Mouse (Mus musculus) midbrain, embryonic 16.5 days (tissue): ENCODE data around the gene Gm45713. TPM values are rescaled to one million over a fixed set of nuclear protein-coding genes. Genes with fewer than 3 reads are reported as not detected.
A peak's percentile ranks its signal among the peaks of the same experiment; 100 is the strongest.
"Not testable (repeated sequence)": the region's sequence is repeated elsewhere in the genome, so short reads cannot be mapped to it uniquely, and the experiment has no call there.

Source experiments
- ATAC-seq: fragments of 200-750 bp; cut with Nextera tagmentation; 2 replicates; pipeline ENCODE4 v1.8.0; 2017; ENCODE audit warnings: moderate TSS enrichment
- H3K27ac ChIP-seq: fragments of 300-500 bp; sonication (generic); 2 replicates; pipeline ENCODE4 v1.5.1; 2014; ENCODE audit warnings: mild to moderate bottlenecking, low read length, mixed read lengths
- H3K27me3 ChIP-seq: fragments of 300-500 bp; sonication (generic); 2 replicates; pipeline ENCODE4 v1.6.1; 2014; ENCODE audit warnings: low read depth, low read length, mixed read lengths; ENCODE audit not compliant: control insufficient read depth, insufficient read depth
- H3K36me3 ChIP-seq: fragments of 300-500 bp; sonication (generic); 2 replicates; pipeline ENCODE4 v1.6.1; 2014; ENCODE audit warnings: mild to moderate bottlenecking, low read length, moderate library complexity, mixed read lengths; ENCODE audit not compliant: control insufficient read depth, insufficient read depth
- H3K4me1 ChIP-seq: fragments of 300-500 bp; sonication (generic); 2 replicates; pipeline ENCODE4 v1.6.1; 2014; ENCODE audit warnings: mild to moderate bottlenecking, low read length, mixed read lengths; ENCODE audit not compliant: control insufficient read depth, insufficient read depth
- H3K4me2 ChIP-seq: fragments of 300-500 bp; sonication (generic); 2 replicates; pipeline ENCODE4 v1.6.1; 2014; ENCODE audit warnings: mild to moderate bottlenecking, low read length, mixed read lengths
- H3K4me3 ChIP-seq: fragments of 300-500 bp; sonication (generic); 2 replicates; pipeline ENCODE4 v1.5.1; 2014; ENCODE audit warnings: low read depth, mild to moderate bottlenecking, low read length, moderate library complexity, mixed read lengths
- H3K9ac ChIP-seq: fragments of 300-500 bp; sonication (generic); 2 replicates; pipeline ENCODE4 v1.6.1; 2014; ENCODE audit warnings: low read depth, low read length, mixed read lengths
- H3K9me3 ChIP-seq: fragments of 300-500 bp; sonication (generic); replicated peaks from 2 replicates; pipeline ENCODE4 v1.6.1; 2014; ENCODE audit warnings: mild to moderate bottlenecking, low read length, mixed read lengths; ENCODE audit not compliant: control insufficient read depth, poor library complexity, severe bottlenecking
- WGBS: fragments of 180-500 bp; shearing (Covaris S2); extraction: QIAGEN DNeasy Blood & Tissue Kit; methylation state at CpG from one replicate; pipeline ENCODE4 v1.1.7; 2014; 5-methylcytosine and 5-hydroxymethylcytosine counted together
- polyA plus RNA-seq: library from polyadenylated mRNA; unstranded; fragments of >200 nt; fragmentation: Nextera tagmentation; extraction: Ambion mirVana; gene quantifications from 2 replicates; pipeline ENCODE4 v1.2.1, GENCODE M21; 2015

Gm45713 gene
- polyA plus RNA-seq, 1 experiment from 2014 or later: not detected

DNA sequence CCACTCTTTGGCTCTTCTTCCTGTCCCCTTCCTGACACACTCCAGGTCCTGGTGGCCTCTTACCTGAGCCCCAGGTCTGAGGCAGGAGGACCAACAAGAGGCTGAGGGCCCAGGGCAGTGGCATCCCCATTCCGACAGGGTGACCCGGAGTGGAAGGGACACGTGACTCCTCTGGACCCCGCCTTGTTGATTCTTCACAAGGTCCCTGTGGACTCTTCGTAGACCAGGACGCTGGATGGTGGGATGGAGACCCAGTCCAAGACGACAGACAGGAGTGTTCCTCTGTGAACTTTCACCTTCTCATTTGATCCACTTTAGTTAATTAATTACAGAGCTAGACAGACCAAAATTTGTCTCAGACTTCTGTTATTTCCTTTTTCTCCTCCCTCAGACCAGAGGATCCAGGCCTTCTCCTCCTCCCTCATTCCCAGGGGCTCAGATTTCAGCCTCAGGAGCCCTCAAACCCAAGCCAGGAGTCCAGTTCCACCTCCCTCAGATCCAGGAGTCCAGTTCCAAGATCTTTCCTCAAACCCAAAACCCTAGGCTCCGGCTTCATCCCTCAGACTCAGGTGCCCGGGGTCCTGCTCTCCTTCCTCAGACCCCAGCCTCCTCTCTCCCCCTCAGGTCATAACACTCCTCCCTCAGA, 33.0 kb downstream of the Gm45713 start:
- no peak overlapping the region for H3K4me3 ChIP-seq
- H3K9me3 ChIP-seq: no peaks in the 10 kb centered on the region
- no peaks in the 10 kb centered on the region for H3K4me1 ChIP-seq
- H3K36me3 ChIP-seq: no peaks in the 10 kb centered on the region
- no peaks in the 10 kb centered on the region for H3K27me3 ChIP-seq
- 84% methylated on average over 9 of the region's 9 CpGs for WGBS
- H3K4me2 ChIP-seq: 0 out of 2 replicates have a peak overlapping the region, but pooled peaks have one; percentile 7
- no peak overlapping the region for H3K9ac ChIP-seq
- no peak overlapping the region for H3K27ac ChIP-seq
- no peak for ATAC-seq

DNA sequence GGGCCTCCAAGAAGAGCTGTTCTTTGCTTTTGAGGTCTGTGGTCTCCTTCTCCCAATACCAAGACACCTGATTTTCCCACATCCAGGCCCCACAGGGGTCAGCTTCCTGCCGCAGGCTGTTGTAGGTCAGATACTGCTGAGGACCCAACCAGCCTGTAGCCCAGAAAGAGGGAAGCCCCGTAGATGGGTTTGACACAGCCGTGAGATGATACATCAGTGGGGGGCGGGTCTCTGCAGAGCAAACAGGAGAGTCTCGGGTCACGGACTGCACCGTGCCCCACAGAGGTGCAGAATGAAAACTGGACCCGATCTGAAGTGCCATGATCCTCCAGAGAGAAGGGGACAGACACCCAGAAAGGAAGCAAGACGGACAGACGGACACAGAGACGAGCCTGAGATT, 33.6 kb downstream of the Gm45713 start:
- H3K9ac ChIP-seq: no peak overlapping the region
- ATAC-seq: no peak
- H3K36me3 ChIP-seq: no peaks in the 10 kb centered on the region
- no peaks in the 10 kb centered on the region for H3K27me3 ChIP-seq
- no peaks in the 10 kb centered on the region for H3K9me3 ChIP-seq
- no peaks in the 10 kb centered on the region for H3K4me1 ChIP-seq
- WGBS: 91% methylated on average over 11 of the region's 11 CpGs
- no peak overlapping the region for H3K4me3 ChIP-seq
- H3K27ac ChIP-seq: no peak overlapping the region
- no peak overlapping the region for H3K4me2 ChIP-seq

DNA sequence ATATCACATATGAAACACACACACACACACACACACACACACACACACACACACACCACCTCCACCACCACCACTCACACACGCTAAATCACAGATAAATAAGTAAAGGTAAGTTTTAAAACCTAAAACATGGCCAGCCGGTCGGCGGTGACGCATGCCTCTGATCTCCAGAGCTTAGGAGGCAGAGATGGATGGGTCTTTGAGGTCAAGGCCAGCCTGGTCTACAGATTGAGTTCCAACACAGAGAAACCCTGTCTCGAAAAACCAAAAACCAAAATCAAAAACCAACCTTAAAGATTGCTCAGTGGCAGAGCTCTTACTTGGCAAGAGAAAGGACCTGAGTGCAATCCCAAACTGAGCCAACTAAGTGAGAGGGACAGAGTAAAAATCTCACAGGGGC, 36.0 kb downstream of the Gm45713 start:
- no peaks in the 10 kb centered on the region for H3K4me1 ChIP-seq
- H3K9me3 ChIP-seq: no peaks in the 10 kb centered on the region
- WGBS: 94% methylated on average over 6 of the region's 6 CpGs
- no peak overlapping the region for H3K4me2 ChIP-seq
- H3K4me3 ChIP-seq: no peak overlapping the region
- H3K36me3 ChIP-seq: no peaks in the 10 kb centered on the region
- no peaks in the 10 kb centered on the region for H3K27me3 ChIP-seq
- no peak overlapping the region for H3K27ac ChIP-seq
- ATAC-seq: no peak
- no peak overlapping the region for H3K9ac ChIP-seq

DNA sequence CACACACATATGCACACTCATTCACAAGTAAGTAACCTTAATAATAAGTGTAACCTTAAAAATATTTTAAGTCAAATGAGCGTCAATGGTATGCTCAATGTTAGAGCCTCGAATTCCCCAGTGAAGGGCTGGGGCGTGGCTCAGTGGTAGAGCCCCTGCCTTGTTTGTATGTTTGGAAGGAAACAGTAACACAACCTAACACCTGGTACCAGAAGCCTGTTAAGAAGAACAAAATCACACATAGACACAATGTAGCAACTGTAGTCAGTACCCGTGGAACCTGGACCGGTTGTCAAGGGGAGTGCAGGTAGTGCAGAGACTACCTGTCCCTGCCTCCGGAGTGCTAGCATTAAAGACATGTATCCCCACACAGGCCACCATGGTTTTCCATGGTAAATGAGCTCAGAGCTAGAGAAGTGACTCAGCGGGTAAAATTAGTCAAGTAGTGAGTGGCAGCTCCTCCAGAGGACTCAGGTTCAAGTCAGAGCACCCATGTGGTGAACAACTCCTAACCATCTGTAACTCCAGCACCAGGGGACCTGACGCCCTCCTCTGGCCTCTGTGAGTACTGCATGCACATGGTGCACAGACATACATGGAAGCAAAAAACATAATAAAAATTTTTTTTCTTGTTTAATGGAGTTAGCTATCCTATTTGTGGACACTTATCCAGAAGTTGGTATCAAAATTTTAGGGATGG, 37.3 kb downstream of the Gm45713 start:
- Histone ChIP-seq H3K4me2 (no peak overlapping the region), H3K4me1 (no peaks in the 10 kb centered on the region), H3K9ac (no peak overlapping the region), H3K9me3 (no peaks in the 10 kb centered on the region), H3K4me3 (no peak overlapping the region), H3K36me3 (no peaks in the 10 kb centered on the region), H3K27me3 (no peaks in the 10 kb centered on the region), H3K27ac (no peak overlapping the region)
- ATAC-seq: no peak
- WGBS: 94% methylated on average over 8 of the region's 8 CpGs

DNA sequence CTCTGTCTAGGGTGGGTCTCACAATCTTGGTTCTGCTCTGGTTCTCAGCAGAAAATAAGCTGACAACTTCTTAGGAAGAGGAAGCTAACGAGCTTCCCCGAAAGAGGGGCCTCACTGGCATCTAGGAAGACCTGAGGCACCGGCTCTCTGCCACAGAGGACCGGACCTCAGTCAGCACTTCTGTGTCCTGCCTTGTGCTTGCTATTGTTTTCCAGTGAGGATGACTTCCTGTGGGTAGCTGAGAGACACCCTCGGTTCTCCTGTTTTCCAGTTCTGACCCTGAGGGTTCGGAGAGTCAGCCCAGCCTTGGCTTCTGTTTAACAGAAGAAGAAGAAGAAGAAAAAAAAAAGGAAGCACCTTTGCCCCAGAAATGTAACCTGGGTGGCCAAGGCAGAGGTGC, 38.6 kb downstream of the Gm45713 start:
- H3K4me1 ChIP-seq: no peaks in the 10 kb centered on the region
- no peak for ATAC-seq
- no peak overlapping the region for H3K27ac ChIP-seq
- no peak overlapping the region for H3K9ac ChIP-seq
- 80% methylated on average over 6 of the region's 6 CpGs for WGBS
- H3K27me3 ChIP-seq: no peaks in the 10 kb centered on the region
- no peak overlapping the region for H3K4me3 ChIP-seq
- H3K4me2 ChIP-seq: no peak overlapping the region
- no peaks in the 10 kb centered on the region for H3K9me3 ChIP-seq
- no peaks in the 10 kb centered on the region for H3K36me3 ChIP-seq

DNA sequence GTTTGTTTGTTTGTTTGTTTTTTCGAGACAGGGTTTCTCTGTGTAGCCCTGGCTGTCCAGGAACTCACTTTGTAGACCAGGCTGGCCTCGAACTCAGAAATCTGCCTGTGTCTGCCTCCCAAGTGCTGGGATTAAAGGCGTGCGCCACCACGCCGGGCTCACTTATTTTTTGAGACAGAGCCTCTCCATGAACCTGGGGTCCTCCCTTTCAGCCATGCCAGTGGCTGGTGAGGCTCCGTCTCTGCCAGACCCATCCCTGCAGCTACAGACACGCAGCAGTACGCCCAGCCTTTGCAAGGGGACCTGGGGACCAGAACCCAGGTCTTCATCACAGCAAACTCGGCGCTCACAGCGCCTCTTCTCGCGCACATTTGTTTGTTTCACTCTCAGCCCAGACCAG, 40.1 kb downstream of the Gm45713 start:
- not testable (repeated sequence) for H3K27ac ChIP-seq, ATAC-seq

DNA sequence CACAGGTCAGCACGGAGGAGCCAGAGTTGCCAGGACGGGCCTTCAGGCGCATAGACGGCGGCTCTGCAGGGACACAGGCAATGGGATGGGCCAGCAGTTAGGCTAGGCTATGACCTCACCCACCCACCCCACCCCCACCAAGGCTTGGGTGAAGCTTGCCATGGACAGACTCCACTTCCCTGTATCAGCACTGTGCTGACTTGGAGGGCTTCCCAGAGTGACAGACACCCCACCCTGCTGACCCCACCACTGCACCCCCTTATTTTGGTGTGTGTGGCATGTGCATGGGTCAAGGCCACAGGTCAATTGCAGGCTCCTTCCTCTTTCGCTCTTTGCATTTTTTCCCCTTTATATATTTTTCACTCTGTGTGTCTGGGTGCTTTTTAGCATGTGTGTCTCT, 40.7 kb downstream of the Gm45713 start:
- Histone ChIP-seq H3K4me1 (peaks cover 5% of the 10 kb centered on the region), H3K9ac (no peak overlapping the region), H3K36me3 (no peaks in the 10 kb centered on the region), H3K4me3 (no peak overlapping the region), H3K9me3 (no peaks in the 10 kb centered on the region), H3K4me2 (no peak overlapping the region), H3K27ac (no peak overlapping the region), H3K27me3 (no peaks in the 10 kb centered on the region)
- 71% methylated on average over 6 of the region's 6 CpGs for WGBS
- ATAC-seq: no peak

More for the DNA sequence above, 40.1 kb downstream of the Gm45713 start:
- H3K4me1 ChIP-seq, H3K9me3 ChIP-seq, H3K9ac ChIP-seq, H3K4me2 ChIP-seq, H3K4me3 ChIP-seq, H3K27me3 ChIP-seq, H3K36me3 ChIP-seq: not testable (repeated sequence)
- 92% methylated on average over 14 of the region's 14 CpGs for WGBS

DNA sequence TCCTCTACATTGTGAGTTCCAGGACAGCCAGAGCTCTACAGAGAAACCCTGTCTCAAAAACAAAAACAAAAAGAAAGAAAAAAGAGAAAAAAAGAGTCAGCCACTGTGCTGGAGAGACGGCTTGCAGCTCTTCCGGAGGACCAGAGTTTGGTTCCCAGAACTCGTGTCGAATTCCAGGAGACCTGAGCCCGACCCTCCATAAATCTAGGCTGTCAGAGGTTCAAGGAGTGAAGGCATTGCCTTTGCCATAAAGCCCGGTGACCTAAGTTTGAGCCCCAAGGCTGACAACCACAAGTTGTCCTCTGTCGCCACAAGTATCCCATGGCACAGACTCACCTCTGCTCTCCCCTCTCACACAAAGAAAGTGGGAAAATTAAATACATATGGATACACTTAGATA, 41.9 kb downstream of the Gm45713 start:
- no peak overlapping the region for H3K4me2 ChIP-seq
- 80% methylated on average over 7 of the region's 7 CpGs for WGBS
- no peak for ATAC-seq

DNA sequence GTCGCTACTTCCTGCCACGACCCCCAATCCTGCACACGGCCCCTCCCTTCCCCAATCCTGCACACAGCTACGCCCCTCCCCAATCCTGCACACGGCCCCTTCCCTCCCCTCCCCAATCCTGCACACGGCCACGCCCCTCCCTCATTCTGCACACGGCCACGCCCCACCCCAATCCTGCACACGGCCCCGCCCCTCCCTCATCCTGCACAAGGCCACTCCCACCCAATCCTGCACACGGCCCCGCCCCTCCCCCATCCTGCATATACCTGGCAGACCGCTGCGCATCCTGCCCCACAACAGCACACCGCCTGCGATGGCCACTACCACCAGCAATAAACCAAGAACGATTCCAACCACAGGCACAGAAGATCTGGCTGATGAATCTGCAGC, 42.5 kb downstream of the Gm45713 start:
- H3K27ac ChIP-seq: no peak overlapping the region
- no peaks in the 10 kb centered on the region for H3K27me3 ChIP-seq
- 32% methylated on average over 14 of the region's 18 CpGs for WGBS
- no peak overlapping the region for H3K4me3 ChIP-seq
- H3K9me3 ChIP-seq: no peaks in the 10 kb centered on the region
- H3K9ac ChIP-seq: no peak overlapping the region
- peaks cover 5% of the 10 kb centered on the region for H3K4me1 ChIP-seq
- H3K36me3 ChIP-seq: no peaks in the 10 kb centered on the region
- no peak for ATAC-seq
- H3K4me2 ChIP-seq: no peak overlapping the region

More for the DNA sequence above, 41.9 kb downstream of the Gm45713 start:
- no peaks in the 10 kb centered on the region for H3K36me3 ChIP-seq
- no peak overlapping the region for H3K27ac ChIP-seq
- no peaks in the 10 kb centered on the region for H3K9me3 ChIP-seq
- peaks cover 5% of the 10 kb centered on the region for H3K4me1 ChIP-seq
- H3K4me3 ChIP-seq: no peak overlapping the region
- H3K27me3 ChIP-seq: no peaks in the 10 kb centered on the region
- no peak overlapping the region for H3K9ac ChIP-seq
